Mouse (Mus musculus) ES-E14 (cell line): ENCODE data around the gene Wee1. TPM values are rescaled to one million over a fixed set of nuclear protein-coding genes. Genes with fewer than 3 reads are reported as not detected.
A peak's percentile ranks its signal among the peaks of the same experiment; 100 is the strongest.

ENCODE experiments used
- DNase-seq: peaks from one replicate; pipeline ENCODE4 v3.0.0-alpha.2; 2013; ENCODE audit warnings: low read depth, low spot score
- H3K27ac ChIP-seq: 2 replicates; pipeline ENCODE4 v1.5.1; 2012; ENCODE audit warnings: low read depth, mild to moderate bottlenecking, low read length, moderate library complexity, mixed read lengths; ENCODE audit not compliant: poor library complexity, insufficient read depth, severe bottlenecking
- H3K36me3 ChIP-seq: 2 replicates; pipeline ENCODE4 v1.6.1; 2012; ENCODE audit warnings: mild to moderate bottlenecking, low read length, moderate library complexity, mixed read lengths; ENCODE audit not compliant: control insufficient read depth, poor library complexity, insufficient read depth, severe bottlenecking
- H3K4me1 ChIP-seq, 2 experiments: fragments of 150-350 bp in 1 of 2; sonication (generic) in 1 of 2; 2 replicates each; pipeline ENCODE4 v1.6.1; 2012; ENCODE audit warnings: low read length in 2 of 2, mild to moderate bottlenecking in 1 of 2, mixed read lengths in 1 of 2; ENCODE audit not compliant: control insufficient read depth in 2 of 2, insufficient read depth in 2 of 2, poor library complexity in 1 of 2
- H3K4me3 ChIP-seq, 2 experiments: fragments of 150-350 bp in 1 of 2; sonication (generic) in 1 of 2; 2 replicates each; pipeline ENCODE4 v1.5.1; 2012; ENCODE audit warnings: low read length in 2 of 2, low read depth in 1 of 2, mild to moderate bottlenecking in 1 of 2, mixed read lengths in 1 of 2; ENCODE audit not compliant: insufficient read depth in 1 of 2, poor library complexity in 1 of 2, severe bottlenecking in 1 of 2
- H3K9ac ChIP-seq: 2 replicates; pipeline ENCODE4 v1.6.1; 2012; ENCODE audit warnings: low read depth, mild to moderate bottlenecking, low read length, mixed read lengths; ENCODE audit not compliant: poor library complexity, insufficient read depth, severe bottlenecking
- H3K9me3 ChIP-seq: fragments of 150-350 bp; sonication (generic); 2 replicates; pipeline ENCODE4 v1.6.1; 2012; ENCODE audit warnings: low read depth, mild to moderate bottlenecking, low read length; ENCODE audit not compliant: control insufficient read depth, insufficient read depth
- CHD2 ChIP-seq: IDR thresholded peaks from 2 replicates; pipeline ENCODE4 v1.6.1; 2014; ENCODE audit warnings: mild to moderate bottlenecking, low read depth, low read length, inconsistent platforms
- HCFC1 ChIP-seq: IDR thresholded peaks from 2 replicates; pipeline ENCODE4 v1.6.1; 2012; ENCODE audit warnings: low read length, inconsistent platforms, borderline replicate concordance; ENCODE audit not compliant: insufficient read depth
- MAFK ChIP-seq: IDR thresholded peaks from 2 replicates; pipeline ENCODE4 v1.6.1; 2014; ENCODE audit warnings: mild to moderate bottlenecking, low read depth, low read length, inconsistent platforms; ENCODE audit not compliant: insufficient read depth
- ZC3H11A ChIP-seq: IDR thresholded peaks from 2 replicates; pipeline ENCODE4 v1.6.1; 2012; ENCODE audit warnings: low read depth, mild to moderate bottlenecking, inconsistent platforms, low read length, borderline replicate concordance
- ZNF384 ChIP-seq: IDR thresholded peaks from 2 replicates; pipeline ENCODE4 v1.6.1; 2012; ENCODE audit warnings: low read depth, low read length, inconsistent platforms
- in situ Hi-C, 2 experiments: fragments of 600-800 bp; cut with MboI; formaldehyde crosslinking; loops; one replicate each; pipeline ENCODE4 v1.15.1; 2025; ENCODE audit warnings: low sequenced_read_pairs in 2 of 2, inconsistent platforms in 1 of 2; ENCODE audit not compliant: unreplicated experiment in 2 of 2
- total RNA-seq: library from RNA; depleted of rRNA; stranded (reverse); fragments of 300-350 nt; gene quantifications from 2 replicates; pipeline ENCODE4 v1.2.3, GENCODE M21; 2012

Gene Wee1
- total RNA-seq, 1 experiment: 16.5 TPM

GRCm38 (mm10) chr7:110110061-110110656 is 11.7 kb upstream of the Wee1 start:
- no peak for TF ChIP-seq CHD2
- no peak for TF ChIP-seq HCFC1
- H3K9me3 ChIP-seq: no peaks in the 10 kb centered on the region
- H3K36me3 ChIP-seq: no peaks in the 10 kb centered on the region
- peaks cover 8 to 10% of the 10 kb centered on the region in 2 experiments; a peak in 3 of 4 replicates for H3K4me1 ChIP-seq
- in situ Hi-C loops: no loop called here
- H3K9ac ChIP-seq: no peak overlapping the region
- H3K27ac ChIP-seq: no peak overlapping the region
- H3K4me3 ChIP-seq: no peak overlapping the region
- DNase-seq: no peak

DNA sequence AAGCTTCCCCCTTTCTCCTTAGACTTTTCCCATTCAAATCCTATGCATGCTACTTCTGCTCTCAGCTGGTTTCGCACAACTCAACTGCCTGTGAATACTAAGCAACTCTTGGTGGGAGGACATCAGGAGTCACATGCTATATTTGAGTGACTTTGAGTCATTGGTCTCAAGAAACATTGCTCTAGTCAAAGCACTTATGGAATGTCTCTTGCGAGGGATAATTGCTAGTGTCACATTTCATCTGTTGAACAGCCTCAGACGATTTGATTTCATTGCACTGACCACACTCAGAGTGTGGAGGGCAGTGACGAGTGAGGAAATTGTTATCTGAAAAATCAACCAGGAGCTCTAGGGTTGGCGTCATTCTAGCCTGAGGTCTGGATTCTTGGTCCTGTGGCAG is 7.1 kb upstream of the Wee1 start:
- no peak overlapping the region for H3K9ac ChIP-seq
- in situ Hi-C loops: no loop called here
- peaks cover 1 to 13% of the 10 kb centered on the region in 2 experiments; a peak in 2 of 4 replicates for H3K4me1 ChIP-seq
- no peaks in the 10 kb centered on the region for H3K9me3 ChIP-seq
- no peak for DNase-seq
- H3K27ac ChIP-seq: no peak overlapping the region
- no peak for TF ChIP-seq MAFK
- TF ChIP-seq CHD2: no peak
- no peak for TF ChIP-seq ZNF384
- H3K4me3 ChIP-seq: no peak overlapping the region
- no peaks in the 10 kb centered on the region for H3K36me3 ChIP-seq

DNA sequence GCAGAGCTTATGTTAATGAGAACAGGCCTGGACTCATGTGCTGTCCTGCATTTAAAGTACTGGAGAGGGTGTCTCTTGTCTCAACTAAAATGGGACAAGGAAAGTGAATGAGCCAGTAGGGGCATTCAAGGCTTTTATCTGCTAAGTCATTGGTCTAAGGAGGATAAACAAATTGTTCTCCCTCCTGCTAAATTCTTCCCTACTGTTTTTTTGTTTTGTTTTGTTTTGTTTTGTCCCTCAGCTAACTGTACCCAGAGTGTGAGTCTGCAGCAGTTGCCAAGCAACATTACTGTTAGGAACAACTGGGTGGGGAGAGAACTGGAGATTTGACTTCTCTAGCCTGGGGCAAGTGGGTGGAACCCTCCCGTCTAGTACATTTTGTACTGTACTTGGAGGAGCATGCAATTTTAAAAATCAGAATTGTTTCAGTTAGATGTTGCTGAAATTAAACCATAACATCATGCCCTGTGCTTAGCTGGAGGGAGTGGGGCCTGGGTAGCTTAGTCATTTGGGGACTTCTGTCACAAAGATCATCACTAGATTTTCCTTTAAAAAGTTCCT is 5.0 kb upstream of the Wee1 start:
- peak overlapping the region; percentile 93; the same call in 1 of the 2 replicates for H3K27ac ChIP-seq
- in situ Hi-C loops: no loop called here

GRCm38 (mm10) chr7:110118448-110118847 is 3.4 kb upstream of the Wee1 start:
- TF ChIP-seq ZNF384: no peak
- TF ChIP-seq MAFK: no peak
- TF ChIP-seq HCFC1: no peak
- TF ChIP-seq ZC3H11A: no peak
- TF ChIP-seq CHD2: no peak
- in situ Hi-C loops: no loop called here
- H3K27ac ChIP-seq: peak overlapping the region; percentile 49; the same call in 1 of the 2 replicates
- no peak overlapping the region for H3K4me3 ChIP-seq
- no peaks in the 10 kb centered on the region for H3K36me3 ChIP-seq
- no peaks in the 10 kb centered on the region for H3K9me3 ChIP-seq
- peaks cover 1 to 11% of the 10 kb centered on the region in 2 experiments; a peak in 2 of 4 replicates for H3K4me1 ChIP-seq
- no peak overlapping the region for H3K9ac ChIP-seq
- no peak for DNase-seq

More for the DNA sequence above, 5.0 kb upstream of the Wee1 start:
- peak; percentile 50; the same call in 1 of the 2 replicates for TF ChIP-seq MAFK
- no peak for TF ChIP-seq HCFC1
- no peak for TF ChIP-seq ZC3H11A
- TF ChIP-seq ZNF384: peak; percentile 85
- TF ChIP-seq CHD2: no peak
- Histone ChIP-seq H3K9me3 (no peaks in the 10 kb centered on the region), H3K4me3 (no peak overlapping the region), H3K9ac (no peak overlapping the region), H3K36me3 (no peaks in the 10 kb centered on the region), H3K4me1 (peaks cover 1 to 11% of the 10 kb centered on the region in 2 experiments; a peak in 2 of 4 replicates)
- peak; percentile 69 for DNase-seq
